Mouse (Mus musculus): Measurements from ENCODE around the gene Tmem223.

Gene Tmem223

DNA sequence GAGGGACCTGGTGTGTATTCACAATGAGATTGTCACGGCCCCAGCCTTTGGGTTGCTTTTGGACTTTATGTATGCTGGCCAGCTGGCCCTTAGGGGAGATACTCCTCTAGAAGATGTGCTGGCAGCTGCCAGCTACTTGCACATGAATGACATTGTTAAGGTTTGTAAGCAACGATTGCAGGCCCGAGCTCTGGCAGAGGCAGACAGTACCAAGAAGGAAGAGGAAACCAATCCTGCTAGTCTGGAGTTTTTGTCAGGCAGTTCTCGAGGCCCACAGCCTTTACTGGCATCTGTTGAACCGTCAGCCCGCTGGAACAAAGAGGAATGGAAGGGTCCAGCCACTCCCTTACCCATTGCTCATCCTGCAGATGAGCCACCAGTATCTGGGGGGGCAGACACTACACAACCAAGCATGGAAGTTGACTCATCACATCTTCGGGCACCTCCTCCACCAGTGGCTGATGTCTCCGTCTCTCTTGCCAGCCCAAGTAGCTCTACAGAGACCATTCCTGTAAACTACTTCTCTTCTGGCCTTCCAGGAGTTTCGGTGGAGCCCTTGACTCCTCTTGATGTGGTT is 32.5 kb downstream of the Tmem223 start:
- DNase-seq (ENCODE audit: low read depth, low spot score): no peak

- no peak for DNase-seq (ENCODE audit: low read depth, low spot score)
These were observed 33.3 kb downstream of the Tmem223 start for GRCm38 (mm10) chr19:8803879-8804660.

GRCm38 (mm10) chr19:8806810-8807209 is 36.0 kb downstream of the Tmem223 start:
- DNase-seq (ENCODE audit: low read depth, low spot score): no peak

DNA sequence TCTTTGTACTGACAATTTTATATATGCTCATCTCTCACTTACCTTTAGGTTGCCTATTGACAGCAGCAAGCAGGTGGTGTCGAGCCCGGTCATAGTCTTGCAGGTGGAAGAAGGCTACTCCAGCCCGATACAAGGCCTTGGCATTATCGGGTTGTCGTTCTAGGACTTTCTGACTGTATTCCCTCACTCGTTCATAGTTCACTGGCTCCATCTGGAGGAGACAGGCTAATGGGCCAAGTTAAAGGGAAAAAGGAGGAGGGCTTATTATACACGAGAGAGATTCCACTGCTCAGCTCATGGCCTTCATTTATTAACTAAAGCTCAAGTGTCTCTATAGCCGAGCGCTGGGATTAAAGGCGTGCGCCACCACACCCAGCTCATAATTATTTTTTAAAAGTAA is 45.0 kb downstream of the Tmem223 start:
- no peak for DNase-seq (ENCODE audit: low read depth, low spot score)

- DNase-seq (ENCODE audit: low read depth, low spot score): no peak
These were observed 46.2 kb downstream of the Tmem223 start for GRCm38 (mm10) chr19:8817001-8817400.

- DNase-seq (ENCODE audit: low read depth, low spot score): no peak
These were observed 47.6 kb downstream of the Tmem223 start for GRCm38 (mm10) chr19:8818301-8818798.

DNA sequence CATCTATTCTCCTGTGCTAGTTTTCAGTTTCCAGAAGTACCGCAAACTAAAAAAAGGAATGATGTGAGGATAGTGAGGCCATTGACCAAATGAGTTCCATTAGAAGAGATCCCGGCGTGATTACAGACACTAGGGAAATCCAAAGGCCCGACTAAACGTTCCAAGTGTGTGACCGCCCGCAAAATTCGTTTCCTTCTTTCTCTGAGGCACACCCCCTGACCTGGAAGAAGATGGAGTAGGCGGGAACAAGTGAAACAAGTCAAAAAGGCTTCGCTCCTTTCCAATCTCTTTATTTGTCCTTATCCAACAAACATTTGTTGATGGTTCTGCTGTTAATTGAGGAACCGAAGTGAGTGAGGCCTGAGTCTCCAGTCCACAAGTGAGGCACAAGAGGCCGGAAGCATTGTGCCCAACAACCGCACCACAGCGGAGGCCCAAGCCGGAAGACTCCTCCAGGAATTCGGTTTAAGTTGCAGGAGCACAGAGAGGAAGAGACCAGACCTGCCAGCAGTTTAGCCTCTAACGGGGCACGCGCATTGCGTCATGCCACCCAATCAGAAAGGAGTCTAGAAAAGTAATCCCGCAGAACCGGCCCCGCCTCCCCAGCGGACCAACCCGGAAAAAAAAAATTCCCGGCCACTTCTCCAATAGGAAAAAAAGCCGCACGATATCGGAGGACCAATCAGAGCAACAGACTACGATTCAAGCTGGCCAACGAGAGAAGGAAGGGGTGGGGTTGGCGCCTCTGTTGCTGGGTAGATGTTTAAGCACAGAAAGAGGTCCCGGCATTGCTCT is 48.2 kb downstream of the Tmem223 start, which contains the start of gene Ttc9c:
TSS of gene Ttc9c (minus strand) at position 533 of the 795 bp plus-strand sequence.
- DNase-seq (ENCODE audit: low read depth, low spot score): peak; percentile 98

GRCm38 (mm10) chr19:8819596-8820423 is 49.0 kb downstream of the Tmem223 start, which contains the start of gene Hnrnpul2:
Hnrnpul2 (plus strand) TSS chr19:8820010.
- DNase-seq (ENCODE audit: low read depth, low spot score): peak; percentile 98

DNA sequence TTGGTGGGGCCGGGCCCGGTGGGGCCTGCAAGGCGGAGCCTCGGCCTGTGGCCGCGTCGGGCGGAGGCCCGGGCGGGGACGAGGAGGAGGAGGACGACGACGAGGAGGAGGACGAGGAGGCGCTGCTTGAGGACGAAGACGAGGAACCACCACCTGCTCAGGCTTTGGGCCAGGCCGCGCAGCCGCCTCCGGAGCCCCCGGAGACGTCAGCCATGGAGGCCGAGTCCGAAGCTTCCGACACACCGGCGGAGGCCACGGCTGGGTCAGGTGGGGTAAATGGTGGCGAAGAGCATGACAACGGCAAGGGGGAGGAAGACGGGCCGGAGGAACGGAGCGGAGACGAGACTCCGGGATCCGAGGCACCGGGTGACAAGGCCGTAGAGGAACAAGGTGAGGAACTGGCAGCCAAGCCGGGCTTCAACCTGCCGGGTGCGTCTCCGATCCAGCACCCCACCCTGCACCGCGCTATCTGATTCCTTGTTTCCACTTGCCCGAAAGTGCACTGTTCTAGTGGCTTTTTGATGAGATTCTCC is 49.7 kb downstream of the Tmem223 start:
- no peak for DNase-seq (ENCODE audit: low read depth, low spot score)

DNA sequence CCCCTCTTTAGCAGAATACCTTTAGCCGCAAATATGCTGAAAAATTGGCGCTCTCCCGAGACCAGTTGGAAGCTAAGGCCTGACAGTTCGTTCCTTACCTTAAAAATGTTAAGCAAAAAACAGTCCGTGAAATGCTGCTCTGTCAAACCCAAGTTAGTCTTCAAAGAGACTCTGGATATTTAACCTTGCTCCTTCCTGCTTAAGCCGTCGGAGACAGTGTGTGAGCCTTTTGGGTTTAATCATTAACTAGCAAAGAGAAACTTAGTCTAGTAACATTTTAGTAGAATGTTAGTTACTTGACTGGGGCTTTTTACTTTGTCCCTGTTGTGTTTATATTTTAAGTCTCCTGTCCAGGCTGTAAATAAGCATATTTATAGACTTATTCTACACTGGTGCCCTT is 50.4 kb downstream of the Tmem223 start:
- no peak for DNase-seq (ENCODE audit: low read depth, low spot score)

All from forelimb bud, embryonic 11.5 days (tissue).